Mouse (Mus musculus): ENCODE results near the gene Rhox12. TPM values are rescaled to one million over a fixed set of nuclear protein-coding genes. Genes with fewer than 3 reads are reported as not detected.

Gene Rhox12
- under 1 TPM in 1 of 2 experiments, not detected in 1; 0.28 TPM for polyA plus RNA-seq (2017; shearing (Covaris generic))

DNA sequence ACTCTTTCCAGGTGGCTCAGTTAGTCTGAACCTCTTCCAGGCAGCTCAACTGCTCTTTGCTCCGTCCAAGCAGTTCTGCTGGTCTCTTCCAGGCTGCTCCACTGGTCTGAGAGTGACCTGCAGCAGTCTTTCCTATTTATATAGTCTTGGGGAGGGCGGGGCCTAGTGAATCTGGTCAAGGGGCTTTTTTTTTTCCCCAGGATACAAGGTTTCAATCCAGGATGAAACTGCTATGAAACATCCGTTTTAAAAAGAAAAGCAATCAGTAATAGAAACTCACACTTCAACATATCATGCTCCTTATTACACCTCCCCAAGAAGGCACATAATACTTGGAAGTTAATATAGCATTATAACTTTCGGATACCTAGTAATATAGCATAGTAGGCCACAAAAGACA lies at the start of gene Rhox12:
TSS of gene Rhox12 (minus strand) at position 101 of the 400 bp plus-strand sequence.

DNA sequence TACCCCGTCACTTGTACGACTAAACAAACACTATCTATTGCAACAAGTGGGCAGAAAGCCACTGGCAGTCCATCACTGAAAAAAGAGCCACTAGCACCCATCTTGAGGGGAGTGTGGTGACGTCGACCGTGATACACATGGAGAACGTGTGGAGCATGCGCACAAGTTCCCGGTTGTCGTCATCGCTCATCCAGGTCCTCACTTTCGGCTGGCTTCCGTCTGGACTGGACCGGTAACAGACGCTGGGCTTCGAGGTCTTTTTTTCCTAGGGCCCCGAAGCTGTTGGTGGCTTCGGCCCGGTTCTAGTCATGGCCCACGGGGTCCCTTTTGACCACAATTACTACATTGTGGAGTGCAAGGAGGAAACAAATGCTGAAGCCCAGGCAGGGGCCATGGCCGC lies 10.3 kb upstream of the Rhox12 start, which contains the start of gene Rhox13:
TSS of gene Rhox13 (plus strand) at position 238 of the 400 bp plus-strand sequence.

DNA sequence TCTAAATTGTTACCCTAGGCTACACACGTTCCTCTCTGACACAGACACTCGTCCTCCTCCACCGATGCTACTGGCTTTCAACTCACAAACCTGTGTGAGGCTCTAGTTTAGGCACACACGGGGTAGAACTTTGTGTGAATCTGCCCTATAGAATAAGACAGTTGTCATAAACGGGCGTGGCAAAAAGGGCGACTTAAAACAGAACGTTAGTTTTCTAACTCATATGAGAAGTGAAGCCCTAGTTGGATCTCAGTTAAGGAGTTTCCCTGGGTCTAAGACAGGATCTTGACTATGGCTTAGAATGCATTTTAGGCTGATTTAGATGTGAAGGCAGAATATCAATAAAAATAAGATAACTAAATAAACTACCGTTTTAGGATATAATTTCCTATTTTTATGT lies 25.7 kb downstream of the Rhox12 start, which contains the start of gene Rhox11:
TSS of gene Rhox11 (minus strand) at position 101 of the 400 bp plus-strand sequence.

DNA sequence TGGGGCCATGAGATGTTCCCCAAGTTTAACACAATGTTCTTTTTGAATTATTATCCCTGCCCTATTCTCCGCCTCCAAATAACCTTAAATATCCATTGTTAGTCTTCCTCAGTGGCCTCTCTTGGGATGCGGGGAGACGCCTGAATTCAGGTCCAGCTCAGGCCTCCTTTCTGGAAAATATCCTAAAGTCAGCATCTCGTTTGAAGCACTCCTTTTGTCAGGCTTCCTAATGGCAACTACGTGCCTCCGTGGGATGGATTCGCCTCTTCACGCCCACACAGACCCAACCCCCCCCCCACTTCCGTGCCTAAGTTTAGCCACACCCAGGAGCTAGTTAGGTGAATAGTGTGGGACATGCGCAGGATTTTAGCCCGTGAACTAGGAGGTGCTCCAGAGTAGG lies 44.5 kb downstream of the Rhox12 start, which contains the start of gene Rhox10:
TSS of gene Rhox10 (plus strand) at position 301 of the 400 bp plus-strand sequence.

Other genes starting within 250 kb of the Rhox12 start
- gene Rhox8, start 232.0 kb downstream of the Rhox12 start, polyA plus RNA-seq (2017; shearing (Covaris generic)), result under 1 TPM in 1 of 2 experiments, not detected in 1; 0.20 TPM
- gene Rhox7b, start 213.7 kb downstream of the Rhox12 start, polyA plus RNA-seq (2017; shearing (Covaris generic)), result not detected
- gene Rhox9, start 209.1 kb downstream of the Rhox12 start, polyA plus RNA-seq (2017; shearing (Covaris generic)), result under 1 TPM in 1 of 2 experiments, not detected in 1; 0.27 TPM
- gene Btg1-ps1, start 92.1 kb downstream of the Rhox12 start, polyA plus RNA-seq (2017; shearing (Covaris generic)), result not detected
- not detected for gene Btg1-ps2, start 67.8 kb downstream of the Rhox12 start, polyA plus RNA-seq (2017; shearing (Covaris generic))
- gene Rhox10, start 44.4 kb downstream of the Rhox12 start, polyA plus RNA-seq (2017; shearing (Covaris generic)), result not detected
- gene Rhox11, start 25.8 kb downstream of the Rhox12 start, polyA plus RNA-seq (2017; shearing (Covaris generic)), result not detected
- gene Rhox13, start 10.3 kb upstream of the Rhox12 start, polyA plus RNA-seq (2017; shearing (Covaris generic)), result not detected
- 1 to 10 TPM; 1.3 to 1.9 TPM for gene Zbtb33, start 78.9 kb upstream of the Rhox12 start, polyA plus RNA-seq (2017; shearing (Covaris generic))
- gene Tmem255a, start 141.5 kb upstream of the Rhox12 start, polyA plus RNA-seq (2017; shearing (Covaris generic)), result 1 to 10 TPM in 1 of 2 experiments, under 1 TPM in 1; 0.36 to 1.6 TPM
- gene Atp1b4, start 205.3 kb upstream of the Rhox12 start, polyA plus RNA-seq (2017; shearing (Covaris generic)), result not detected